Mouse (Mus musculus): ENCODE measurements around the gene Pter. TPM values are rescaled to one million over a fixed set of nuclear protein-coding genes. Genes with fewer than 3 reads are reported as not detected.

Gene Pter
- polyA plus RNA-seq, 1 experiment from 2014 or later: 29.7 TPM

DNA sequence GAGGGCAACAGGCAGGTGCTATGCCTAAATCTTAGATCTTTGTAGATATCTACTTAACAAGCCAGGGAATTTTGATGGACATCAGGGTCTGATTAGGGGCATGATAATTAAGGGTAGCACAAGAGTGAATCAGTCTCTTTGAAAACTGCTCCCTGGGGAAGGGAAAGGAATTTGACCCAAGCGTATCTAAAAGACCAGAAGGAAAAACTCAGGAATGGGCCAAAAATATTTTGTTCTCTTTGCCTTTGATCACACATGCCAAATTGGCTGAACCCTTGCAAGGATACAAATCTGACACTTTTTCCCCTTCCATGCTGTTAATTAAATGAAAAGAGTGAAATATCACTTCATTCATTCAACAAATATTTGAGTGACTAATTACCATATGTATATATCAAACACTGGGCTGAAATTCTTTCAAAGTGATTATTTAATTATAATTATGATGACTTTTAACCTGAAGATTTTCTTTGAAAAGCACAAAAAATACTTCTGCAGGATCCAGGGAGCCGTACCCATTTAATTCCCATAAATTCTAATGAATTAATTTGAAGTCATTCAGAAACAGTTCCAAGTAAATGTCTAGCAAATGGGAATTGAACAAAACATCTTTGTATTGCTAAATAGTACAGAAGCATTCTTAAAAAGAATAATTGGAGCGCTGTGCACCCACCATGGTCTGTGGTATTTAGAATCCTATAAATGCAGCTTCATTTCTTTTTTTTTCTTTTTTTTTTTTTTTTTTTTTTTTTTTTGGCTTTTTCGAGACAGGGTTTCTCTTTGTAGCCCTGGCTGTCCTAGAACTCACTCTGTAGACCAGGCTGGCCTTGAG lies 61.3 kb downstream of the Pter start:
- H3K9me3 ChIP-seq (replicated peaks; ENCODE audit: control insufficient read depth, low read length): no peaks in the 10 kb centered on the region
- H3K4me1 ChIP-seq (ENCODE audit: control insufficient read depth, insufficient read depth, low read length): no peaks in the 10 kb centered on the region
- no peaks in the 10 kb centered on the region for H3K27me3 ChIP-seq (ENCODE audit: control insufficient read depth, insufficient read depth, low read length)
- no peak overlapping the region for H3K4me3 ChIP-seq (replicated peaks; ENCODE audit: low read length)
- WGBS: 77% methylated on average over 4 of the region's 4 CpGs
- ATAC-seq (ENCODE audit: insufficient read depth, low FRiP score): no peak
- H3K36me3 ChIP-seq (ENCODE audit: control insufficient read depth, insufficient read depth, low read length): no peaks in the 10 kb centered on the region
- H3K9ac ChIP-seq (ENCODE audit: low read length): no peak overlapping the region
- no peak overlapping the region for H3K27ac ChIP-seq (ENCODE audit: low read length)
- no peak overlapping the region for H3K4me2 ChIP-seq (ENCODE audit: low read depth, low read length)

DNA sequence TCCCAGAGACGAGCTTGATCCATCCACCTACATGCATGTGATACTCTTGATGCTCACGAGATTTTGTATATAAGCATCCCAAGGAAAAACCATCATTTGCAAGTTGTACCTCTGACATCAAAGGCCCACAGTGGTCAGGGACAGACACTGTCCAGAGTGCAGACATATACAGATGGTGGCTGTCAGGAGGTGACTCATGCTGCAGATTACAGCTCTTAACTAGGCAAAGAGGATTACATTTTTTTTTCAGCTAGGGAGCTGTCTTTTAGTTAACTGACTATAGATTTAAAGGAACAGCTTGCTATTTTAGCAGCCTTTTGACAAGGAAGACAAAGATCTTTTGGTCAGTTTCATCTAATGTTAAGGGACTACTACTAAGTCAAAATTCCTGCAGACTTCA lies 76.2 kb downstream of the Pter start:
- Histone ChIP-seq H3K4me2 (ENCODE audit: low read depth, low read length) (no peak overlapping the region), H3K9ac (ENCODE audit: low read length) (no peak overlapping the region), H3K4me3 (replicated peaks; ENCODE audit: low read length) (no peak overlapping the region), H3K4me1 (ENCODE audit: control insufficient read depth, insufficient read depth, low read length) (no peaks in the 10 kb centered on the region), H3K27ac (ENCODE audit: low read length) (no peak overlapping the region), H3K27me3 (ENCODE audit: control insufficient read depth, insufficient read depth, low read length) (no peaks in the 10 kb centered on the region), H3K36me3 (ENCODE audit: control insufficient read depth, insufficient read depth, low read length) (no peaks in the 10 kb centered on the region), H3K9me3 (replicated peaks; ENCODE audit: control insufficient read depth, low read length) (no peaks in the 10 kb centered on the region)
- 51% methylated on average over 2 of the region's 2 CpGs for WGBS
- ATAC-seq (ENCODE audit: insufficient read depth, low FRiP score): no peak

- Histone ChIP-seq H3K9me3 (replicated peaks; ENCODE audit: control insufficient read depth, low read length) (no peaks in the 10 kb centered on the region), H3K4me2 (ENCODE audit: low read depth, low read length) (no peak overlapping the region), H3K4me1 (ENCODE audit: control insufficient read depth, insufficient read depth, low read length) (0 out of 2 replicates have a peak, but pooled peaks cover 6% of the 10 kb centered on the region), H3K36me3 (ENCODE audit: control insufficient read depth, insufficient read depth, low read length) (no peaks in the 10 kb centered on the region), H3K27me3 (ENCODE audit: control insufficient read depth, insufficient read depth, low read length) (peaks cover 31% of the 10 kb centered on the region), H3K9ac (ENCODE audit: low read length) (no peak overlapping the region), H3K4me3 (replicated peaks; ENCODE audit: low read length) (no peak overlapping the region), H3K27ac (ENCODE audit: low read length) (no peak overlapping the region)
- WGBS: 89% methylated on average over 1 of the region's 1 CpGs
- no peak for ATAC-seq (ENCODE audit: insufficient read depth, low FRiP score)
Observed at GRCm38 (mm10) chr2:13008433-13008832, 84.6 kb downstream of the Pter start.

DNA sequence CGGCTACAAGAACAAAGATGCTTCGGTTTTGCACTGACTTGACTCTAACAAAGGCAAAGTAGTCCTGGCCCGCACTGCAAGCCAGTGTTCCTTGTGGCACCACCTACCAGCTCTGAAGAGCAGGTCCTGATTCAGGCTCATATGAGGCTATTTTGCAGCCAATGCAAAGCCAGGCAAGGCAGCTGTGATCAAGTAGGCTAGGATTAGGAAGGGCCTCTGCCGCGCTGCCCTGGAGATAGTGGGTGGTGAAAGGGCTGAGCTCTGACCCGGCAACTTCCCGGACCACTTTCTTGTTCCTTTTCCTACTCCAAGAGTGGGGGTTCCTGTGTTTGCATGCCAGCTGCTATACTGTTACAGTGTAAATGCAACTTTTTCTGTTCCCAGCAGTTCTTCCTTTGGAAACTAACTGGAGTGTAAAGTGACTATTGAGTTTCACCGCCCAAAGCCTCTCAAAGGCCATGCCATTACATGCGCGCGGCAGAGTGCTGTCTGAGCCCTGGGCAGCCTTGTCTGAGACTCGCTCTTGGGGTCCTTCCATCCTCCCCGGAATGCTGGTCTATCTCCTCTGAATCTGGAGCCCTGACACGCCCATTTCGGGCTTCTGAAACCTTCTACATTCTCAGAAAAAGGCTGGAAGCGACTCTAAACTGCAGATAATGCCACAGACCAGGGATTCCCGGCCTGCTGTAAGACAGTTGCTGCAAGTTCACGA lies 85.6 kb downstream of the Pter start:
- Histone ChIP-seq H3K36me3 (ENCODE audit: control insufficient read depth, insufficient read depth, low read length) (no peaks in the 10 kb centered on the region), H3K9me3 (replicated peaks; ENCODE audit: control insufficient read depth, low read length) (no peaks in the 10 kb centered on the region), H3K4me3 (replicated peaks; ENCODE audit: low read length) (peak overlapping the region; percentile 56), H3K27ac (ENCODE audit: low read length) (no peak overlapping the region), H3K4me2 (ENCODE audit: low read depth, low read length) (peak overlapping the region; percentile 97), H3K9ac (ENCODE audit: low read length) (no peak overlapping the region), H3K27me3 (ENCODE audit: control insufficient read depth, insufficient read depth, low read length) (peaks cover 31% of the 10 kb centered on the region), H3K4me1 (ENCODE audit: control insufficient read depth, insufficient read depth, low read length) (0 out of 2 replicates have a peak, but pooled peaks cover 6% of the 10 kb centered on the region)
- no peak for ATAC-seq (ENCODE audit: insufficient read depth, low FRiP score)
- WGBS: 19% methylated on average over 18 of the region's 18 CpGs

GRCm38 (mm10) chr2:13010030-13010459 lies 86.2 kb downstream of the Pter start:
- Histone ChIP-seq H3K9me3 (replicated peaks; ENCODE audit: control insufficient read depth, low read length) (no peaks in the 10 kb centered on the region), H3K36me3 (ENCODE audit: control insufficient read depth, insufficient read depth, low read length) (no peaks in the 10 kb centered on the region), H3K27me3 (ENCODE audit: control insufficient read depth, insufficient read depth, low read length) (peaks cover 31% of the 10 kb centered on the region), H3K4me3 (replicated peaks; ENCODE audit: low read length) (peak overlapping the region; percentile 56), H3K27ac (ENCODE audit: low read length) (no peak overlapping the region), H3K4me1 (ENCODE audit: control insufficient read depth, insufficient read depth, low read length) (0 out of 2 replicates have a peak, but pooled peaks cover 6% of the 10 kb centered on the region), H3K9ac (ENCODE audit: low read length) (peak overlapping the region; percentile 63; the same call in 1 of the 2 replicates), H3K4me2 (ENCODE audit: low read depth, low read length) (peak overlapping the region; percentile 97)
- WGBS: 5% methylated on average over 31 of the region's 31 CpGs
- ATAC-seq (ENCODE audit: insufficient read depth, low FRiP score): no peak

- WGBS: under 1% methylated on average over 74 of the region's 75 CpGs
- peak; percentile 56 for ATAC-seq (ENCODE audit: insufficient read depth, low FRiP score)
- no peak overlapping the region for H3K27ac ChIP-seq (ENCODE audit: low read length)
- peak overlapping the region; percentile 56 for H3K4me3 ChIP-seq (replicated peaks; ENCODE audit: low read length)
- H3K27me3 ChIP-seq (ENCODE audit: control insufficient read depth, insufficient read depth, low read length): peaks cover 31% of the 10 kb centered on the region
- no peaks in the 10 kb centered on the region for H3K36me3 ChIP-seq (ENCODE audit: control insufficient read depth, insufficient read depth, low read length)
- H3K4me2 ChIP-seq (ENCODE audit: low read depth, low read length): peak overlapping the region; percentile 97
- H3K4me1 ChIP-seq (ENCODE audit: control insufficient read depth, insufficient read depth, low read length): 0 out of 2 replicates have a peak, but pooled peaks cover 6% of the 10 kb centered on the region
- no peaks in the 10 kb centered on the region for H3K9me3 ChIP-seq (replicated peaks; ENCODE audit: control insufficient read depth, low read length)
- peak overlapping the region; percentile 63 for H3K9ac ChIP-seq (ENCODE audit: low read length)
Observed at GRCm38 (mm10) chr2:13010460-13011341, 86.9 kb downstream of the Pter start.

DNA sequence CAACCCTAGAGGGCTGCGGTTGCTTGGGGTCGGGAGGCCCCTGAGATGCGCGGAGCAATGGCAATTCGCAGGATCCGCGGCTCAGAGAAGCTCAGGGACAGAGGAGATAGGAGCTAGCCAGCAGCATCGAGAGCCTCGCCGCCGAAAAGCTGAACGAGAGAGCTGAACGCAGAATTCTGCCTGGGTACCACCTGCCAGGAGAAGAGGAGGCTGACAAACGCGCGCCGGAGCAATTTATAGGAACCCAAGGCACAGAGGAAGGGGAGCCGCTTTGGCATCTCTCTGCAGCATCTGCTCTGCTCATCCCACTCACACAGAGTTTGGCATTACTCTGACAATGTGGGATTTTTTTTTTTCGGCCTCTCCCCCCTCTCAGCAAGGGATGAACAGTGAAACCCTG lies 87.6 kb downstream of the Pter start, which contains the start of gene C1ql3:
Gene C1ql3, minus strand, starts transcription at position 335 of the 400 bp plus-strand sequence.
- ATAC-seq (ENCODE audit: insufficient read depth, low FRiP score): no peak
- H3K27me3 ChIP-seq (ENCODE audit: control insufficient read depth, insufficient read depth, low read length): peaks cover 31% of the 10 kb centered on the region
- peak within 1 kb of the TSS; percentile 63 for H3K9ac ChIP-seq (ENCODE audit: low read length)
- 0 out of 2 replicates have a peak, but pooled peaks cover 6% of the 10 kb centered on the region for H3K4me1 ChIP-seq (ENCODE audit: control insufficient read depth, insufficient read depth, low read length)
- H3K36me3 ChIP-seq (ENCODE audit: control insufficient read depth, insufficient read depth, low read length): no peaks in the 10 kb centered on the region
- 1% methylated on average over 19 of the region's 19 CpGs for WGBS
- H3K4me2 ChIP-seq (ENCODE audit: low read depth, low read length): peak within 1 kb of the TSS; percentile 97
- H3K27ac ChIP-seq (ENCODE audit: low read length): no peak within 1 kb of the TSS
- H3K9me3 ChIP-seq (replicated peaks; ENCODE audit: control insufficient read depth, low read length): no peaks in the 10 kb centered on the region
- H3K4me3 ChIP-seq (replicated peaks; ENCODE audit: low read length): peak within 1 kb of the TSS; percentile 56

DNA sequence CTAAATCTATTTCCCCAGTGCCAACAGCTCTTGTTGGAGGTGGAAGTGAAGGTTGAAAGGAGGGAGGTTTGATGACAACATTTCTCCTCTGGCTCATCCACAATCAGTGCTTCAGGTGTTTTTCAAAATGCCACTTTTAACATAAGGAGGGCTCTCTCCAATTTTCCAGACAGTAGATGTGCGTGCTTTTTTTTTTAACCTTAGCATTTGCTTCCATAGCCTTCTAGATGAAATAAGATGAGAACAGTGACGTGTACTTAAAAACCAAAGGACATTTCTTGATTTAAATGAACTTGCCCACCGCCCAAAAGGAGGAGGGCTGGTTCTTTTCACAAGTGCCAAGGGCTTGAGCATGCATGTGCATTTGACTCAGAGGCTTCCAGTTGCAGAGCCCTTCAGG lies 88.1 kb downstream of the Pter start:
- Histone ChIP-seq H3K4me2 (ENCODE audit: low read depth, low read length) (peak overlapping the region; percentile 97; the same call in 1 of the 2 replicates), H3K27ac (ENCODE audit: low read length) (no peak overlapping the region), H3K27me3 (ENCODE audit: control insufficient read depth, insufficient read depth, low read length) (peaks cover 31% of the 10 kb centered on the region), H3K4me3 (replicated peaks; ENCODE audit: low read length) (no peak overlapping the region), H3K9me3 (replicated peaks; ENCODE audit: control insufficient read depth, low read length) (no peaks in the 10 kb centered on the region), H3K4me1 (ENCODE audit: control insufficient read depth, insufficient read depth, low read length) (0 out of 2 replicates have a peak, but pooled peaks cover 6% of the 10 kb centered on the region), H3K36me3 (ENCODE audit: control insufficient read depth, insufficient read depth, low read length) (no peaks in the 10 kb centered on the region), H3K9ac (ENCODE audit: low read length) (no peak overlapping the region)
- 43% methylated on average over 3 of the region's 3 CpGs for WGBS
- ATAC-seq (ENCODE audit: insufficient read depth, low FRiP score): no peak

Data from stomach, embryonic 16.5 days (tissue).